Mouse (Mus musculus): ENCODE data around the gene Mrap.

GRCm38 (mm10) chr16:90785257-90785656, 47.2 kb downstream of the Mrap start:
- TF ChIP-seq CTCF (IDR thresholded peaks at IDR 0.05; ENCODE audit: low read depth) (no peak), EP300 (IDR thresholded peaks at IDR 0.05; ENCODE audit: low read depth) (no peak)

Measured in heart, postnatal 0 days (tissue).